Mouse (Mus musculus) cerebellum, adult 11-12 months (tissue): ENCODE measurements around the gene Rpl14.

Experiments used
- DNase-seq: peaks from one replicate; pipeline ENCODE4 v3.0.0; 2022

Gene Rpl14

DNA sequence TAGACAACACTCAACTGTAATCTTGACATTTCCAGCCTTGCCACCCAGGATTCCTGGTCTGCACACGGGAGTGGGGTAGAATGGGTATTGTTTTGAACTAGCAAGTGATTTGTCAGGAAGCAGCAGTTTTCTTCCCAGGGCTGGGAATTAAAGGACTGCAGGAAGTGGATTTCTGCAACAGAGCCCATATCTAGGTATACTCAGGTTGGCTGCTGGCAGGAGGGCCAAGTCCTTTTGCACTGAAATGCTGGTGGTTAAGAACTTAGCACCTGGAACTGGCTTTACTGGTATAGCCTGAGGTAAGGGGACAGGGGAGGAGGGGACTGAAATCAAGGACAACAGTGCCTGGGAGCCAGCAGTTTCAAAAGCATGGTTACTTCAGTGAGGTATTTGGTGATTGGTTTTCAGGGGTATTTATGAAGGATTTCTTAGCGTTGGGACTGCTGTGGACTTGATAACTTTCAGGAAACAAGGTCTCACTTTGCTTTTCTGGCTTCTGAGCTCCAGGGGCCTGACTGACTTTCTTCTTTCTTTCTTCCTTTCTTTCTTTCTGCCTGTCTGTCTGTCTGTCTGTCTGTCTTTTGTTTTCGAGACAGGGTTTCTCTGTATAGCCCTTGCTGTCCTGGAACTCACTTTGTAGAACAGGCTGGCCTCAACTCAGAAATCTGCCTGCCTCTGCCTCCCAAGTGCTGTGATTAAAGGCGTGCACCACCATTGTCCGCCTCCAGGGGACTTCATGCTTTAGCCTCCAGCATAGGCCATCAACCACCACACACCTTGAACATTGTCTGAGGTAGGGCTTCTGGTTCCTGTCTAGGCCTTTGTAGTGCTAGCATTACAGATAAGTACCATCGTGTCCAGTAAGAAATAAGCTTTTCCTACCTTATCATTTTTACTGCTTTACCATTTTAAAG is 4.8 kb downstream of the Rpl14 start:
- no peak for DNase-seq

DNA sequence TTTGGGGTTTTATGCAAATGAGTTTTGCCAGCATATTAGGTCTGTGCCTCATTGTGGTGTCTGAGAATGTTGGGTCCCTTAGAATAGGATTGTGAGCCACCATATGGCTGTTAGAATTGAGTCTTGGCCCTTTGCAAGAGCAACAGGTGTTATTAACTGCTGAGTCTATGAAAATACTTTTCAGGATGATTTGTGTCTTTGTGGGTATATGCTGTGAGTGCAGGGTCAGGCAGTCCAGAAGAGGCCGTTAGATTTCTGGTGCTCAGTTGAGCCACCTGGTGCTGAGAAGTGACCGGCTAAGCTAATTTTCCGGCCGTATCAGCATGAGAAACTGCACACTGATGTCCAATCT is 5.4 kb downstream of the Rpl14 start:
- no peak for DNase-seq

DNA sequence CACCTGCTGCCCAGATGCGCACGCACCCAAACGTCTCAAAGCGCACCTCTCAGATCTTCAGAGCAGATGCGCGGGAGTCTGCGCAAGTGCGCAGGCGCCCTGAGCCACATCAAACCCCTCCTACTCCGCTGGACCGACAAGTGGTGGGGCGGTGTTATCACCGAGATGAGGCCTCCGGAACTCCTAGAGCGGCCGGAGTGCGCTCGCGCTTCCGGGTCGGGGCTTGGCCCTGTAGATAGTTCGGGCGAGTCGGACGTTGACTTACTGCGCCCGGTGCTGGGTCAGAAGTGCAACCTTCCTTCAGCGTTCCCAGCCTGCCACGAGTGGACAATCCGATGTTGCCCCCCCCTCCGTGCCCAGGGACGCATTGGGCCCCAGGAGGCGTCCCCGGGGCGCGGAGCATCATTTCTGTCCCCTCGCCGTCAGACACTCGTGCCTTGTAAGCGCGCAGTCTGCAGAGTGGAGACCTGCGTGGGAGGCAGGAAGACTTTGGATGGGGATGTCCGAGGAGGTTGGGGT is 5.9 kb downstream of the Rpl14 start:
- DNase-seq = peak; percentile 90

DNA sequence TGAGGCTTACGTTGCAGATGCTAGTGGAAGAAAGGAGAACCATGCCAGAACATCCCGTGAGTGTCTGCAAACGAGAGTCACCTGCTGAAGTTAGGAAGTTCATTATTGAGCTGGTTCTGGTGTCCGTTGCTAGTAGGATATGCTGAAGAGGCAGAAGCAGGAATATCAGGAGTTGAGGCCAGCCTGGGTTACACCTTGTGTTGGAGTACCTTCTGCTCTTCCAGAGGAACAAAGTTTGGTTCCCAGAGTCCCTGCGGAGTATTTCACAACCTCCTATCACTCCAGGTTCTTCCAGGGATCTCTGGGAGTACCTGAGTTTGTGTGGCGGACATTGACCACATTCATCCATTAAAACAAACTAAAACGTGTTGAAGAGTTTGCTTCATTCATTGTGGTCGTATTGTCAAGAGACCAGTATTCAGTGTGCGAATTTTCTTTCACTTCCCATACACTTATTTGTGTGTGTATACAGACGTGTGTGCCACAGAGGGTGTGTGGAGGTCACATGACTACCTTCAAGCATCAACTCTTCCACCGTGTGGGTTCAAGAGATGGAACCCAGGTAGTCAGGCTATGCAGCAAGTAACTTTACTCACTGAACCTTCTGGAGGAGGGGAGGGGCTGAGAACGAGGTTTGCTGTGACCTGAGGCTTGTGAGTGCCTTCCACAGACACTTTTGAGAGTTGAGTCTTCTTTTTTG is 6.6 kb downstream of the Rpl14 start:
- DNase-seq = no peak

DNA sequence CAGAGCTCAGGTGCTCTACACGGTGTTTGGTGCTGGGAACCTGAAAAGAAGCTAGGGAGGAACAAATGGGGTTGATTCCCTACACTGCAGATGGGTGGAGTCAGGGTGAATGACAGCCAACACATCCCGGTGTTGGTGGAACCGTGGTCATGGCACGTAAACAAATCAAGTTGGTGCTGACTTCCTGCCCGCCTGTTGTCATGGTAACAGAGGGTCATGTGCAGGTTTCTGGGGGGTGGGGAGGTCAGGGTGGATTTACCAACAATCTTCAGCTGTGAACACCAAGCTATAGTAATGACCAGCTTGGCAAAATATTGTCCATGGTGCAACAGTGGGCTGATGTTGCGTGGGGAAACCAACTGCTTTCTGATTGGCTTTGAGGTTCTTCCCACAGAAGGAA is 7.5 kb downstream of the Rpl14 start:
- no peak for DNase-seq

DNA sequence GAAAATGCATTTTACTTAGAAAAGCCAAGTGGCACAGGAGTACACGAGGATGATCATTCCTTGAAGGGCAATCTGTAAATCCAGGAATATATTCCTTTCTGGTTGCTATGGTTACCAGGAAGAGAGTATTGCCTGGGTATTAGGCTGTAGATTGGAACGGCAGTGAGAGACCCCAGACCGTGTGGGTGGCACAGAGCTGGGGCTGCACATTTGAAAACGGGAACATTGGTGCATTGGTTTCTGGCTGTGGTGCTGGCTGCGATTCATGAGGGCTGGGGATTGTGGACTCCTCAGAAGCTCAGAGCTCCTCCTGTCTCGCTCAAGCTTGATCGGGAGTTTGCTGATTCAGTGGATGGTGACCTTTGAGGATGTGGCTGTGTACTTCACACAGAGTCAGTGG is 8.6 kb downstream of the Rpl14 start:
- no peak for DNase-seq

DNA sequence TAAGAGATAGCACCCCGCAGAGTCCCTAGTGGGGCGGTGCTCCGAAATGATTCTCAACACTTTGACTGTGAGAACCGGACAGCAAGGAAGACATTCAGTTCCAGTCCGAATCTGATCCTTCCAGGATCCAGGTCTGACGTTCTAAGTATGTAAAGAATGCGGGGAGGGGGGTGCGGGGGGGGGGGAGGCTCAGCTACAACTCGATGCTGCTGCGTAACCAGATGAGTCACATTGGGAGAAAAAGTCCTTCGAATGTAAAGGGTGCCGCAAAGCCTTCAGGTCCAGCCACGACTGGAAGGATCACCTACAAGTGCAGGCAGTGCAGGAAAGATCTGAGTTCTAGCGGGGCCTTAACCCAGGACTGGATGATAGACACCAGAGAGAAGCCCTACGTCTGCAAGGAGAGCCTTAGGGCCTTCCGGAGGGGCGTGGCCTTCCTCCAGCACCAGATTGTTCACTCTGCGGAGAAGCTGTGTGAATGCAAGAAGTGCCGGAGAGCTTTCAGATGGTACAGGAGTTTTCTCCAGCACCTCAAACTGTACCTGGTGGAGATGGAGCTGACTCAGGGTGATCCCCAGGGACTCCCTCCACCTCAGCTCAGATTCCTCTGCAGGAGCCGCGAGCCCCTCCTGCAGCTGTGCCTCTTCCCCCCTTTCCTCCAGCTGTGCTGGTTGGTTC is 10.8 kb downstream of the Rpl14 start:
- DNase-seq = no peak

DNA sequence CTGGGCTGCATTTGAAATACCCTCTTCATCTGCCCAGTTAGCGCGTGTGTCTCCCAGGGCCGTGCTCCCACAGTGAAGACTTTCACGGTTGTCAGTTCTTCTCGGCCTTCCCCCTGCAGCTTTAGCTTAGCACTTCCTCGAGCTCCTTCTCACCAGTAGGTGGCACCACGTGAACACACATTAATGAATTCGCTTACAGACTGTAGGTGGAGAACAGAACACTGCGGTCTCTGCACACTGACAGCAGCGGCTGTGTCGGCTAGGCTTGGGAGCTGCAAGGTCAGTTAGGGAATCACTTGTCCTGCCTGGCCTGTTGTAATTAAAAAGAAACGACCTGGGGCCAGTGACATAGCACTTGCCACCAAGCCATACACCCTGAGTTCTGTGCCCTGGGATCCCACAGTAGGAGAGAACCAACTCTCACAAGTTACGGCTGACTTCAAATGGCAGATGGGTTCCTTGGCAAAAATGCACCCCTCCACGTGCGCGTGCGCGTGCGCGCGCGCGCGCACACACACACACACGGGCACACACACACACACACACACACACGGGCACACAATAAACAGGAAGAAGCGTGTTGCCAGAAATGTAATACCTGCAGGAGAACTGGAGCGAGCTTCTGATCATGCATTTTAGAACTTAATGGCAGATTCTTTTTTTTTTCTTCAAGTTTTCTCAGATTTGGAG is 11.5 kb downstream of the Rpl14 start:
- peak; percentile 79 for DNase-seq

DNA sequence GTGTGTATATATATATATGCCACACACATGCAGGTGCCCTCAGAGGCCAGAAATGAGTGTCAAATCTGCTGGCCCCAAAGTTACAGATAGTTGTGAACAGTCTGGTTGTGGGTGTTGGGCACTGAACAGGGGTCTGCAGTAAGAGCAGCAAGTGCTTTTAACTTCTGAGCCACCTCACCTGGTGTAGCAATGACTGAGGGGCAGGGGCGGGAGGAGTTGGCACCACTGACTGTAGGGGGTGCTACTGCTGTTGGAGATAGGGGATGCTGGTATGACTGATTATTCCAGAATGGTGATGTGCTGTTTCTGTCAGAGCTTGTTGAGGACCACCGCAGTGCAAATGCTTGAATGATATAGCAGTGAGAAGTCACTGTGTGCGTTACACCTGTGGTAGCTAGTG is 12.1 kb downstream of the Rpl14 start:
- DNase-seq = no peak

DNA sequence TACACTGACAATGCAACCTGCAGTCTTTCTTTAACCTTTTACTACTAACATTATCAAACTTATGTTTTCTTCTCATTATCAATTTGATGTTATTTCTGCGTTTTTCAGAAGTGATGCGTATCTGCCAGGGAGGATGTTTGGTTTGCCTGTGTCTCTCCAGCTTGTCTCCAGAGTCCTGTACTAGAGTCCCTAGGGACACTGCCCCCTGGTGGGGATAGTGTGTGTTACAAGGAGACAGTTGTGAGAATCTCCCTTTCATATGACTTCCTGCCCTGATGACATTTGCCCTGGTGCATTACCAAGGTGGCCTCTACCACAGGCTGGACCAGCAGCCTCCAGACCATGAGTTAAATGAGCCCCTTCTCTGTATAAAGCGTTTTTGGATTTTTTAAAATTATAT is 15.3 kb downstream of the Rpl14 start:
- no peak for DNase-seq

DNA sequence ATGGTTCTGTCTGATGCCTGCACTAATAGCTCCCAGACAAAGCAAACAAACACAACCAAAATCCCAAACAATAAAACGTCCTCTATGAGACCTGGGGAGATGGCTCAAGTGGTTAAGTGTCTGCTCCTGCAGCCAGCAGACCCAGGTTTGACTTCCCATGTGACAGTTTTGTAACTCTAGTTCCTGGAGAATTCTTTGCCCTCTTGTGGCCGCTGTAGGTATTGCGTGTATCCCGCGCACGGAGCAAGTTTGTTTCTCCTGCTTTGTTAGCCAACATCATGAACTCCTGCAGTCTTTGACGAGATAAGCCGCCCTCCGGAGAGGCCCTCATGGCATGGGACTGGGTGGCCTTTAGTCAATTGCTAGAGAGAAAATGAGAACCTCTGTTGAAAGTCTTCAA is 20.2 kb downstream of the Rpl14 start:
- no peak for DNase-seq

DNA sequence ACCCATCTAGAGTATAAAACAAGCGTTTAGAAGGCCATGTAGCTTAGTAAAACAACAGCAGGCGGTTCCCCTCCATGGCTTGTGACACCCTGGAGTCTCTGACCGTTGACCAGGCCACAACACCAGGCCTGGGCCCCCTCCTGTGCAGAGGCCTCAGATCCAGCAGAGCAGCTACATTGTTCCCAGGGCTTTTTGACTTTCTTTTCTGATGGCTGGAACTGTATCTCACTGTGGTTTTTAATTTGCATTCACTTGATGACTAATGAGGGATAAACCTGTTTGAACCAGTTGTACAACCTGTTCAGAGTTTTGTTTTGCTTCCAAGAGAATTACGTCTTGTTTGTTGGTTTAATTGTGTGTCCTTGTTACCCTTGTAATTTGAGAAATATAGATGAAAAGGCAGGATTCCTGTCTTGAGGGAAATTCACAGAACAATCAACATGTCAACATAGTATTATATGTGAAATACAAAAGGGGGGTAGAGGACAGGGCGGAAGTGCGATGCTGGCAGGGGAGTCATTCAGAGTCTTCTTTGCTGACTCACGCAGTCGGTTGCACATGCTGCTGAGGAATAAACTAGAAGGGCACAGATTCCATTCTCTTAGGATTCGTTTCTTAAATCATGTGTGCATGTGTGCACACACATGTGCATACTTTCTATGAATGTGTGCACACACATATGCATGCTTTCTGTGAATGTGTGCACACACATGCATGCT is 22.3 kb downstream of the Rpl14 start:
- no peak for DNase-seq

DNA sequence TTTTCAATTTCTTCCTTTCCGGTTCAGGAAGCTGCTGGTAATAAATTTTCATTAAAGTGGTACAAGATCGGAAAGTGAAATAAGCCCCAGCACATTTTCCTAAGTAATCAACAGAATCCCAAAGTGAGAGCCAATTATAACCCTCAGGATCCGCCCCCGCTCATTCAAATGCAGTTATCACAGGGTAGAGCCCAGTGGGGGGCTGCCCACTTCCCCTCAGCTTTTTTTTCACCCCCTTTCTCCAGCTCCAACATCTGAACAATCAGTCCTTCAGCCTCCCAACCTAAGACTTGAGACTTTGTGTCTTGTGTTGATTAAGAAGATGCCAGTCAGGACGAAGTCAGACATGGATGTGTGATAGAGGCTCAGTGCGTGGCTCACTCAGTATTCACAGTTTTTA is 23.6 kb downstream of the Rpl14 start:
- DNase-seq = no peak

DNA sequence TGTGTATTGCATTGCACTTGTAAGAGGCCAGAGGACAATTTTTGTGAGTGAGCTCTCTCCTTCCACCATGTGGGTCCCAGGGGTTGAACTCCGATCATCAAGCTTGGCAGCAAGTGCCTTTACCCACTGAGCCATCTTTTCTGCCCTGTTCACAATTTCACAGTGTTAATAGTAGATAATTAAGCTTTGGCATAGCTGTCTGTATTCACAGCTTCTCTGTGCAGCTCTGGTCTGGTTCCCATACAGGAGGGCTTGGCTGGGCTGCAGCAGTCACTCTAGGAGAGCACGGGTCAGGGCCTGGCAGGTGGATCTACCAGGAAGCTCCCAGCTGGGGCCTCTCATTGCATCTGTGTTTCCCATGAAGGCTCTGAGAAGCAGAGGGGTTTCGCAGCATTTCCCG is 24.1 kb downstream of the Rpl14 start:
- no peak for DNase-seq

DNA sequence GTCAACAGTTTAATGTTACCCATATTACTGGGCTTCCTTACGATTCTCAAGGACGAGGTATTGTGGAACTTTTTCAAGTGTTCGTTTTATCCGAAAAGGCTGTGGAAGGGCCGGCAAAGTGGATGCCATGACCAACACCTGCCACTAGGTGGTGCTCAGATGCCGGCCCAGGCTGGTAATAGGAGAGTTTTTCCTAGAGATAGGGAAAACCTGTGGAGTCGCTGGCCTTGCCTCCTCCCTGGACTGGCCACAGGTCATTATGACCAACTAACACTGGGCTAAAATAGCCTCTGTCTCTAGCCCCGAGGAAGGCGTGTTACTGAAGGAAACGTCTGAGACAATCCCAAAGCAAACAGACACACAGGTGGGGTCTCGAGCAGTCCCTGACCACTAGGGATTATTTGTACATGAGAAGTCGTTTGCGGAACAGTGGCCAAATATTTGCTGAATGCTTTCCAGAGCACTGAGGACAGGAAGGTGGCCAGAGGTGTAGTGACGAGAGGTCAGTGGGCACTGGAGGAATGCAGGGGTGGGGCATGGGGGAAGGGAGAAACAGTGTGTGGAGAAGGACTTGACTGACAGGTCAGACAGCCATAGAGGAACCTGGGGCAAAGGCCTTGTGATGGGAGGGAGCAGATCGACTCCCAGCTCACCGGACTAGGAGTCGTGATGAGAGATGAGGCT is 30.4 kb downstream of the Rpl14 start:
- peak; percentile 60 for DNase-seq

DNA sequence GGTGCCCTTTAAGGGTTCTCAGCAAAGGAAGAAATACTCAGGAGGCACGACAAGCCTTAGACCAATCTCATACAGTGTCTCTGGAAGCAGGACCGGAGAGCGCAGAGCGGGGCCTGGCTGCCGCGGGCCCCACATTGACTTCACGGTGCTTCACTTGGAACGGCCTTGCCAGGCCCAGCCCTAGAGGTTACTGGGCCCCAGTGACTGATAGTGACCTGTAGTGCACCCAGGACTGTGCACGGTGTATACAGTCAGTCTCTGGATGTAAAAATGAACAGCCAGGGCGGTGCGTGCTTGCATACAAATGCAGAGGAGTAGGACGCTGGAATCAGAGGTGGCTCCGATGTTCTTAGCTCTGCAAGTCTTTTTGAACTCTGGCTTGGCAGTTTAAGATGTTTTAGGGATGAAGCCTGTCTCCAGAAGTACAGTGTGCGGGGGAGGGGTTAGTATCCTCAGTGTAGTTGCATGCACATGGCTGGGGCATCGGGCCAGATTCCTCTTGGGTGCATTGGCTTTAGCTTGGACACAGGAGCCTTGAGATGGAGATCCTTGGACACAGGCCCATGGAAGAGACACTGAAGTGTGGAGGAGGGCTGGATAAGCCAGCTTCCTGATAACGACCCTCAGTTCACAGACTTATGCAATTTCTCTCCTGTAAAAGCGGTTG is 31.1 kb downstream of the Rpl14 start:
- peak; percentile 52 for DNase-seq

DNA sequence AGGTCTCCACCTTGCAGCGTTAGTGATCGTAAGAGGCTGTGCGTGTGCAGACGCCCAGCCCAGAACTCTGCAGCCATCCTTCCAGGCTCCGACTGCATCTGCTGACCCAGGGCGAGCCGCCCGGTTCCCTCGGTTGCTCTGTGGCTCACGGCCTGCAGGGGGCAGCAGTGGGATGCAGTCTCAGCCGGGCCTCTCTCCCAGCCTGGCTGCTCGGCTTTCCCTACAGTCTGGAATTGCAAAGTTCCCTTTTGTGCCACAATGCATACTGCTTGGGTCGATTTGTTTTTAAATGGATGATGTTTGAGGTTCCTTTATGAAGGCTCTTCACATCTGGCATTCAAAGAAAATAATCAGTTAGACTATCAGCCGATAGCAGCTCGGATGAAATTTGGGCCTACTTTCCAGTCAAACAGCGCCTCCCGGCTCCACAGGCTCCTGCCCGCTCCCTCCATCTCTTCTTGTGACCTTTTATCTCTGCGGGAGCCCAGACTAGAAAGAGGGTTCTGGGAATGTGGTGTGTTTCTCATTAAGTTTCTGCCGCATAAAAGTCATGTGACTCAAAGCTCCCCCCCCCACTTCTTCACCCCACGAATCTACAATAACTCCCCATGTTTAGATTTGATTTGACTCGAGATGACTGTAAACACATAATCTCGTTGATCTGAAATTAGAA is 31.7 kb downstream of the Rpl14 start:
- peak; percentile 84 for DNase-seq

DNA sequence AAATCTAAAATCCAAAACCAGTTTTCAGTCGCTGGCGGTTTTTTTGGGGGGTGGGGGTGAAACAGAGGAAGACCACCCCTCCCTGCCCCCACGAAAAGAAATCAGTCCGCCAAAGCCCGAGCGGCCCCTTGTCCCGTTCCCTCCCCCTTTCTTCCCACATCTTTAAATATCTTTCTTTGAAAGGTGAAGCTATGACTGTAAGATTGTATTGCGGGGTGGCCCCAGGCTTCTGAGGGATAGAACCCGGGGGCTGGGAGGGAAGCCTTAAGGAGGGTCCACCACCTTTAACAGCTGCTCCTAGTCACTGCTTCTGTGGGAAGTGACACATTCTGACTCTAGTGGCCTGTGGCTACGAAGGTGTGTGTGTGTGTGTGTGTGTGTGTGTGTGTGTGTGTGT is 32.3 kb downstream of the Rpl14 start:
- DNase-seq = no peak

DNA sequence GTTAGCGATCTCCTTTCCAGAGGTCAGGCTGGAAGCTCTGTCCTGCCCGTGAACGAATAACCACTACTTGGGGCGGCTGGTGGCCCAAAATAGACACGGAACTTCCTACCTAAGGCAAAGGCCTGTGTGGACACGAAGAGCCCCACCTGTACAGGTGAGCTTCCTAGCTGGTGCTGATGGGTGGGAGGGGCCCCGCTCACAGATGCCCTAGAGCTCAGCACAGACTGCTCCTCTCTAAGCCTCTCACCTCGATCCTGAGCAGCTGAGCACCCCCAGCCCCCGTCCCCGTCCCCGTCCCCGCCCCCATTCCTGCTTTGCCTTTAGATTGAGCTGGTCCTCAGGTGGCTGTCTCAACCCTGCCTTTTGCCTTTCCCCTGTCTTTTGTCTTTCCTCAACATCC is 32.7 kb downstream of the Rpl14 start:
- no peak for DNase-seq

DNA sequence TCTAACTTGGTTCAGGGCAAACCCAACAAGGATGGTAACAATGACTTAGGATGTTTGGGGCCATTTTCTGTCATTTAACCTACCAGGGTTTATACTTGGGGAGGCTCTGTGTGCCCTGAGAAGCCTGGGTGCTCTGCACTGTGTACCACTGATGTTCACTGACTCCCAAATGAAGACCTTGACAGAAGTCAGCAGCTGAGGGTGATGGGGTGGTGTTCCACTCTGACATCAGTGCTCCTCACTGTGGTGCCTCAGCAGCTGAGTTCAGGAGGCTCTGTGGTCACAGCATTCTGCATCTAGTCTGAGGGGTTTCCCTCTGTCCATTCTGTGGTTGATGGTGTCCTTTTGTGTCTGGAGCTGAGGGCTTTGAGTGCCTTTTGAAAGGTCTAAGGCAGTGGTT is 39.8 kb downstream of the Rpl14 start:
- DNase-seq = no peak

DNA sequence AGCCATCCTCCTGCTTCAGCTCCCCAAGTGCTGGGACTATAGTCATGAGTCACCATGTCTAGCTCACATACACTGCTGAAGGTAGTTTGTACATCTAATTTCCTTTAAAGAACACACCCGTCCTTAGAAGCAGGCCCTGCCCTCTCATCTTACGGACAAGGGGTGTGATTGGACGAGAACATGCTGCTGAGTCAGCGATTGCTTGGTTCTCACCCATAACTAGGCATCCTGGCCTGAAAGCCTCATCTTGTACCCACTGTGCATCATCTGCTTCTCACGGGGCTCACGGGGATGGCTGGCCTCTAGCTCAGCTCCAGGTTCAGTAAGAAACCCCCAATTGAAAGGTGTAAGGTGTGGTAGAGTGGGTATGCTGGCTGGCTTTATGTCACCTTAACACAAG is 42.8 kb downstream of the Rpl14 start:
- no peak for DNase-seq
